Mouse (Mus musculus) kidney, postnatal 10 days (tissue): ENCODE measurements around the gene Calcrl.
"Not testable (repeated sequence)": the region's sequence is repeated elsewhere in the genome, so short reads cannot be mapped to it uniquely, and the experiment has no call there.

Experiments
- DNase-seq: peaks from one replicate; pipeline ENCODE4 v3.0.0; 2021; ENCODE audit warnings: mixed read lengths

Gene Calcrl

GRCm38 (mm10) chr2:84388537-84388936 lies 36.7 kb downstream of the Calcrl start:
- not testable (repeated sequence) for DNase-seq

DNA sequence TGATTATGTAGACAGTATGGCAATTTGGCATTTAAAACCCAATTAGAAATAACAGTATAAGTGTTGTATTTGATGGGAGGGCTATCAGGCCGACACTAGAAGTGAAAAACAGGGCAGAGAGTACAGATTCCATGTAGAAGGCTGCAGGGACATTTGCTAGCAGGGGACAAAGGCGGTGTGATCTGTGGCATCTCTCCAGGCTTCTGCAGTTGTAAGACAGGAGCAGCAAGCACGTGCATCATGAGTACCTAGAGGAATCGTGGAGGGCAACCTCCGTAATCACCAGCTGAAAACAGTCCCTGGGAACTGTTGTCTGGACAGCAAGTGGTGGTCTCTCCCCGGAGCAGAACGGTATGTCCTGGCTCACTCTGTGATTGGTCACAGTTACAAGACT lies 37.2 kb downstream of the Calcrl start:
- peak; percentile 25 for DNase-seq

DNA sequence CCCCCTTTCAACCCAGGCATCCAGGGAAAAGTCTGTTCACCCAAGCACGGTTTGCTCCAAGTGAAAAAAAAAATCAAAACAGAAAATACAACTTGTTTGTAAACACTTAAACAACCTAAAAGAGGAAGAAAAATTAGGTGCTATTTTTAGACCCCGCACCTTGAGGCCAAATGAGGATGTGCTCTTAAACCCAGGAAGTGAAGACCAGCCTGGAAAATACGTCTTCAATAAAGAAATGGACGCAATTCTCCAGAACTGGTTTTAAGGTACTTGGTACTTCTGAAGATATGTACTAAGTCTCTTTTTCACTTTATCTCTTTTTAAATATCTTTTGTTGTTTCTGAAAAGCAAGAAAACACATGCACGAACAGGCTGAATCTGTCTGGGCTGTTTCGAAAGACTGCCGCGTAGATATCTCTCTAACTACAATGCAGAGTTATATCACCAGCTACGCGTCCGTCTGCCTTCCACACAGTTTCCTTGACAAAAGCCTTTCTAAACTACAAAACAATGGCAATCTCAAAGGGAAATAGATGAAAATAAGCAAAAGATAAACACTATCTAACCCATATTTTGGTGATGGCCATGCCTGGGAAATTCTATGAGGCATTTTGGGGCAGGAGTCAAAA lies 37.7 kb downstream of the Calcrl start:
- peak; percentile 17 for DNase-seq

GRCm38 (mm10) chr2:84386563-84387393 lies 38.4 kb downstream of the Calcrl start:
- peak; percentile 30 for DNase-seq

DNA sequence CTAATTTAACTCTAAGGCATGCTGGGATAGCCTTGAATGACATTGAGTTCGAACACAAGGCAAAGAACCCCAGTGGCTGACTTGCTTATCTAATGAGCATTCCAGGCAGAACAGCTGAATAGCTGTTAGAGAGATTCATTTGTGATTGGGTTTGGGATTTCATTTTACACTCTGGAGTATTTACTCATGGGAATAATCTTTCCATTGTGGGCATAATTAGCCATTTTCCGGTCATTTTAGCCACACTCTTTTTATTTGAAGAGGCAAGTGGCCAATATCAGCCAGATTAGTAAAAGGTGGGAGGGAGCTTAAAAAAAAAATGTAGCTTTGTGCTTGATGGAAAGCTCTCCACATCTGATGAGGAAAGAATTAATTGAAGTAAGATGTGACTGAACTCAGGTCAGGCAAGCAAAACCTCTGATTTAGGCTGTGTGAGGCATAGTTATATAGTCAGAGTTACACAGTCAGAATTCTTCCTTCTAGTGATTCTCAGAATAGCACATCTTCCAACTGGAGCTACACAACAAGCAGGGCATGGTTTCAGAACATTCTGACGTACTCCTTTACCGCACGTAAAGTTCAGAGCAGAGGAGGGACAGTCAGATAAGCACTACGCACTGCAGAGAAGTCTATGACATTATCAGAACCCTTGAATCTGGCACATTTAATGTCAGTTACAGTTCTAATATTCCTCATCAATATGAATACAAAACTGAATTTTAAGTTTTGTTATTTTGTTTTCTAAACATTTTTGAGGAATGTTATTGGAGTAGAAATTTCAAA lies 40.1 kb downstream of the Calcrl start:
- DNase-seq, result no peak

DNA sequence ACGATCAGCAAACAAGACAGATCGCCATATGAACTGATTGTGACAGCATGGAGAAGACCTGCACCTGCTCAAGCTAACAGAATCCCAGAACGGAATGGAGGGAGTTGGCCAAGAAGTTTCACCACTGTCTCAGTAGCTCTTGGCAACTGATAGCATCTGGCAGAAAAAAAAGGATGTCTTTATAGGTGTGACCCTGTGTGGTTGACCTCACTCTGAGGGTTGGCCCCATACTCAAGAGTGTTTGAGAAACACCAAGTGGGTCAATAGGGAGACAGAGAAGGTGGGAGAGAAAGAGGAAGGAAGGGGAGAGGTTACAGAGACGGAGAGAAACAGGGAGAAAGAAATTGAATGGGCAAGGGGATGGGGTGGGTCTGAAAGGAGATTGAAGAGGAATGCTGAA lies 41.4 kb downstream of the Calcrl start:
- no peak for DNase-seq

DNA sequence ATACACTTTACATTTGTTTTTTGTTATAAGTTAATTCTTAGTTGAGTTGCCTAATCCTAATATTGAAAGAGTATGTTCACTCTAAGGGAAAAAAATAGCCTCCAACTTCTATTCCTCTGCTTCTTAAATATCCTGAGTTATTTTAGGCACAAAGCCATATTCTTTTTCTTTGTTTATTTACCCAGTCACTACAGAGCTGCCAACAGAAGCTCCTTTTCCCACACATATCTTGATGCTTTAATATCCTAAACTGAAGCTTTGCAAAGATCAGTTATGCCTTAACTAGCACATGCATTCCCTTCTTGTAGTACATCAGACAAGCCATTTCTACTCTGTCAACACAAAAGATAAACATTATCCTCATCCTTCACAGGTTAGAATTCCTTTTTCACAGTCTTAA lies 42.7 kb downstream of the Calcrl start:
- DNase-seq, result no peak

DNA sequence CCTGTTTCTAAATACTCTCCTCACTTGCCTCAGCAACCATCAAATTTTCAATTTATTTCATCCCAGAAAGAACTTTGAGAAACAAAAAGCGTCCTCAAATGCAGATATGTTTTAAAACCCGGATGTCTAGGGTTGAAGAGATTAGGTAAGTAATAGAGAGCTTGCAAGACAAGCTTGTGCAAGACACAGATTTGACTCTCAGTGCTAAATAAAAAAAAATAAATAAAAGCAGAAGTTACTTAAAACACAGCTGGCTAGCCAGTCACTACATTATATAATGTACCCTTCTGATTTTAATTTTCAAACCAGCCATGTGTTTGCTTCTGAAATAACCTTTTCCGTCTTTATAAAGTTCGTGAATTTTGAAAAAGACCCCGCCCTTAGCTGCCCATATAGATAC lies 43.2 kb downstream of the Calcrl start:
- DNase-seq, result no peak

DNA sequence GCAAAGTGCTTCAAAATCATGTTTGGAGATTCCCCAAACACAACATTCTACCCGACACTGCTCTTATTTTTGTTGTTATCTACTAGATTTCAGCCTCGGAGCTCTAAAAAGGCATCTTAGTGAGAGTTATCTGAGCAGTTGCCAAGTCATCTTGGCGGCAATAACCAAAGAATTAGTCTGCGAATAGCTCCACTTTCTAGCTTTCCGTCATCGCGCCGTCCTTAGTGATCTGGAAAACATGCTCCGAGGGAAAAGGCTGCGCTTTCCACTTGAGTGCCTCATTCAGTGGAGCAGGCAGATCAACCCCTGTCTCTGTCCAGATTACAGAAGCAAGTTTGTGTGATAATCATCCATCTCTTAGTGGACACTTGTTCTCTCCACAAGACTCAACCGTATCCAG lies 44.4 kb downstream of the Calcrl start:
- peak; percentile 69 for DNase-seq

DNA sequence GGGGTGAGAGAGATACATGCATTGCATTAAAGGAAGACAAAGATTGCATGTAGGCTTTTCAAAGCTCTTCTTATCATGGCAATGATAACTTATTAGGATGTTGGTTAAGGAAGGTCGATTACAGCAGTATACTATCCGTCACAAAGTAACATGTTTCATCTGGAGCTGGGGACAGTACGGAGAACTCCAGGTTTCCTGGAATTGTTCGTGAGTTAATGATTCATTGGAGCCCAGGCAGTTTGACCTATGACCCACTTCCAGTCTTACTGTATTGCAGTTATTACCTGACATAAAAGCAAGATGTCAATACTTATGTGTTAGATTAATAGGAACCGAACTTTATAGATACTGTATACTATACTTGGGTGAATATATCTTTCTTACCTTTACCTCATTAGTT lies 46.5 kb downstream of the Calcrl start:
- peak; percentile 30 for DNase-seq

DNA sequence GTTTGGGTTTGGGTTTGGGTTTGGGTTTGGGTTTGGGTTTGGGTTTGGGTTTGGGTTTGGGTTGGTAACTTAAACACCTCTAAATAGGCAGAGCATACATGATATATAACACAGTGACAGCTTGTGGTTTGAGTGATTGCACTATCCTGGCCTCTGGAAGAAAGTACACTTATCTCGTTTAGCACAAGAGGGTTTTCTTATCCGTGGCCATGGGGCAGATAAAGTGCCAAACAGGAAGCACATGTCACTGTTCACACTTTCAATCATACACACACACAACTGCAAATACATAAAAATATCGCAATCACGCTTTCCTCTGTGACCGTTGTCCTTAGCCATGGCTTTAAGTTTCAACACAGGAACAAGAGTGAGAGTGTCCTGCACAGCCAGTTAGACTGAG lies 56.0 kb downstream of the Calcrl start:
- no peak for DNase-seq

GRCm38 (mm10) chr2:84366742-84367141 lies 58.5 kb downstream of the Calcrl start:
- no peak for DNase-seq

DNA sequence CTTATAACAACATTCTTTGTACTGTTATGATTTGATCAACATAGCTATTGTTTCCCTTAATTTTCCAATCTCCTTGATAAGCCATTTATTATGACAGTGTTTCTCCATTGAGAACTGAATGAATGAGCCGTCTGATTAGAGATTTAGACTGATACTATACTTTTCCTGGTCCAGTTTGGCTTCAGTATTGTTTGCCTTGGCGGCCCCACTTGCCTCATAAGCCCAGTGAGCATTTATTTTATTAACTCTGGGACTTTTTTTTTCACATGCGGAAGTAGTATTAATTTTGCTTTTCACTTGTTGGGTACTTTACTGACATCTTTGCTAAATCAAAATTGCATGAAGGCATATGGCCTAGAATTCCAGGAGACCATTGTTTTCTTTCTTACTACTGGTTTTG lies 59.9 kb downstream of the Calcrl start:
- peak; percentile 76 for DNase-seq

DNA sequence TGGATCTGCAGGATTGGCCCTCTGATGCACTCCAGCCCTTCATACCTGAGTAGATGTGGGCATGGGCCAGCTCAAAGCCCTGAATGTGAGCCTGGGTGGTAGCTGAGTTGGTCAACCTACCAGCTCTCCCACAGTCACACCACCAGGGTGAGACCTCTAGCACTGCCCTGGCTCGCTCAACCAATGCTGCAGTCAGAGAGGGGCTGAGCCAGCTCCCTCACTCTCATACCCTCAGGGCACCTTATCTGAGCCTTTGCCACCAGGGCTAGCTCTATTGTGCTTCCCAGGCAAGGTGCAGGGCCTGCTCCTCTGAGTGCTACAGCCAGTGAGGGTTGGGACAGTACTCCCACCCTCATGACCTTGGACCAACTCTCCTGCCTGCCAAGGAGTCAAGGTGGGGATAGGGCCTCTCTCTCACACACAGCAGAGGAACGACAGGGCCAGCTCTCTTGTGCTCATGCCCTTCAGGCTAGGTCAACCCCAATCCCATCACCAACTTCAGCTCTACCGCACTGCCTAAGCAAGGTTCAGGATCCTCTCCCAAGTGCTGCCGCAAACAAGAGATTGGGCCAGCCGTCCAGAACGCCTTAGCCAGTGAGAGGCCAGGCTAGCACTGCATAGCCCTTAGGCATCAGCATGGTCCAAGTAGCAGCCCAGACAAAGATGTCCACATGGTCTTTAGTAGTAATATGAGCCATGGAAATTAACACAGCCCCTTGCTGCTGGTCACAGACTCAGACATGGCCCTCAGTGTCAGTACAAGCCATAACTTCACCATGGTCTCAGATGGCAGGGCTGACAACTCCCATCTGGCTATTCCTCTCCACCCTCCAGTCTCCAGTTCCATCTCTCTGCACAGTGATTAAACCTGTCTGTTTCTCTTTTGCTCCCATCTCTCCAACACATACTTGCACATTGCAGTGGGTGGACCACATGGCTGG lies 62.2 kb downstream of the Calcrl start:
- DNase-seq, result peak; percentile 13

- DNase-seq, result no peak
These were observed 66.4 kb downstream of the Calcrl start for GRCm38 (mm10) chr2:84358690-84359343.

- peak; percentile 24 for DNase-seq
These were observed 69.9 kb downstream of the Calcrl start for GRCm38 (mm10) chr2:84355281-84355680.

DNA sequence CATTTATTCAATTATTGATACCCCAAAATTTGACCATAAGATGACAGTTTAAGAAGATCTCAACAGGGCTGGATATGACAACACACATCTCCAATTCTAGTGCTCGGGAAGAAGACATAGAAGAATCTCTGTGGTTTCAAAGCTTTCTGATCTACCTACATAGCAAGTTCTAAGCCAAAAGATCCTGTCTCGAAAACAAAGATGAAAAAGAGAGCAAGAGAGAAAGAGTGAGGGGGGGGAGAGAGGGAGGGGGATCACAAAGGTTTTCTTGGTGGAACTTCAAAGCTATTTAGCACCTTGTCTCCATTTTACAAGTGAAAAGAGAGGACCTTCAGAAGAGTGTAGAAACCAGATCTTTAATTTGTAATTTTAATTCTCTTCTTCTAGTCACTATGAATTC lies 77.8 kb downstream of the Calcrl start:
- DNase-seq, result no peak

GRCm38 (mm10) chr2:84343756-84344155 lies 81.5 kb downstream of the Calcrl start:
- DNase-seq, result no peak

GRCm38 (mm10) chr2:84337774-84338450 lies 87.3 kb downstream of the Calcrl start:
- no peak for DNase-seq

GRCm38 (mm10) chr2:84336331-84336730 lies 88.9 kb downstream of the Calcrl start:
- no peak for DNase-seq

DNA sequence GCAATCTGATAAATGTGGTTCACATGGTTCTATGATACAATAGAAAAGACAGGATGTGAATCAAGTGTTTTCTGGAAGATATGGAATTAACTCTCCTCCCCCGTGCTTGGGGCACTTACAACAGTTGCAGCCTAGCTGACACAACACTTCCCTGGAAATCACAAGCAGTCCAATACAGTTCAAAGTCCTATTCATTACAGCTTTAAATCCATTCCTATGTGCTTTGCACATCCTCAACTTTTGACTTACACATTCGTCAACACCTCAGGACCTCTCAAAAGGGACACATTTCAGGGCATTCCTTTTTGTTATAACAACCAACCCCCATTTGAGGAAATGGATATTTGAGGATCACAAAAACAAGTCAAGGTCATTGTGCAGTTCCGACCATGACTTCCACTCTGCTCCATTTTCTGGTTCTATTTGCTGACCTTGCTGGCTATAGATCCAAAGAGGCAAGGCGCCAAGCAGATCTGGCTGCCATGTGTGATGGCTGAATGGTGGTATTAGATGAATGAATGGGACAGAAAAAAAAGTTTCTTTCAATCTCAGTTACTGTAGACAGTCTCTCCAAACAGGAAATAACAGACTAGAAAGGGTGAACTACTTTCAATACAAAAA lies 108.9 kb downstream of the Calcrl start:
- no peak for DNase-seq
